Mouse (Mus musculus) lung, adult 2 months (tissue): ENCODE results near the gene Dlg3.

Experiments used
- CTCF ChIP-seq: fragments of 200-500 bp; IDR thresholded peaks from 2 replicates; pipeline ENCODE4 v1.5.1; 2011; ENCODE audit warnings: mild to moderate bottlenecking, low read length, control low read depth; ENCODE audit not compliant: insufficient read depth
- POLR2A ChIP-seq: fragments of 200-500 bp; IDR thresholded peaks from 2 replicates; pipeline ENCODE4 v1.6.1; 2011; ENCODE audit warnings: low read depth, mild to moderate bottlenecking, control low read depth, low read length, borderline replicate concordance; ENCODE audit errors: extremely low read depth

GRCm38 (mm10) chrX:100741940-100742339 is 25.6 kb upstream of the Dlg3 start:
- TF ChIP-seq POLR2A (no peak), CTCF (no peak)
